Mouse (Mus musculus) right cerebral cortex, postnatal 25 days (tissue): ENCODE measurements at regions not wholly inside any gene's neighbourhood (a gene's known extent, or its start where the extent isn't known, plus 50 kb on each side); places are given as distances from the start of the nearest gene placed in this dataset.

Experiments
- DNase-seq: peaks from one replicate; pipeline ENCODE4 v3.0.0; 2022

- peak; percentile 40 for DNase-seq
These were observed 65.2 kb upstream of the Cabcoco1 start for GRCm38 (mm10) chr10:68606848-68607247.

DNA sequence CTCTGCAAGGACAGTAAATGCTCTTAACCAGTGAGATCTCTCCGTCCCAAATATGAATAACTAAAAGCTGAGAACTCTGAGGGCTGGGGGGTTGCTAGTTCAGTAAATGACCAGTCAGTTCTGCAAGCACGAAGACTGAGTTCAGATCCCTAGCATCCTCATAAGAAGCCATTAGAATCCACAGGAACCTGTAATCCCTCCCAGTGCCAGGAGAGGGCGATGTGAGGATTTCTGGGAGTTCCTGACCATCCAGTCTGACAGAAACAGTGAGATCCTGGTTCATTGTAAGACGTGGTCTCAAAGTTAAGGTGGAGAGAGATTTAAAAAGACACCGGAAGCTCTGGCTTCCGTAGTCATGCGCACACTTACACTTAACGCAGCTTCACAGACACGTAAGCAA, 70.2 kb upstream of the Cabcoco1 start:
- no peak for DNase-seq

- DNase-seq = no peak
These were observed 71.0 kb upstream of the Cabcoco1 start for GRCm38 (mm10) chr10:68612727-68613126.

- no peak for DNase-seq
These were observed 82.1 kb upstream of the Cabcoco1 start for GRCm38 (mm10) chr10:68623786-68624185.

GRCm38 (mm10) chr10:68625329-68625728, 83.6 kb upstream of the Cabcoco1 start:
- no peak for DNase-seq

- no peak for DNase-seq
These were observed 84.1 kb upstream of the Cabcoco1 start for GRCm38 (mm10) chr10:68625752-68626151.

DNA sequence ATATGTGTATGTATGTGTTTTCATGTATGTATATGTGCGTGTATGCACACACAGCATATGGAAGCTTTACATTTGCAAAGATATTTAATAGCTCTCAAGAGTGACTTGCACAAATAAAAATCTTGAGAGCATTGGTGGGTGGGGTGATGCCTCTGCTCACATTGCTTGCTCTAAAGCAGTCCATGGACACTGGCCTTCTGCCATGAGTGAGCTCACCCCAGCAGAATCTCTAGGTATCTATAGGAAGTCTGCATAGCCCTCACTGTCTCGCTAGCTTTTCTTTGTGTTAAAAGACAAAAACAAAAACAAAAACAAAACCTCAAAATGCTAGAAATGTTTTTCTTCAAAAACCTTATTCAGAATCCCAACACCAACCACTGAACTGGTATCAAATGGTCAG, 87.8 kb upstream of the Cabcoco1 start:
- DNase-seq = no peak

DNA sequence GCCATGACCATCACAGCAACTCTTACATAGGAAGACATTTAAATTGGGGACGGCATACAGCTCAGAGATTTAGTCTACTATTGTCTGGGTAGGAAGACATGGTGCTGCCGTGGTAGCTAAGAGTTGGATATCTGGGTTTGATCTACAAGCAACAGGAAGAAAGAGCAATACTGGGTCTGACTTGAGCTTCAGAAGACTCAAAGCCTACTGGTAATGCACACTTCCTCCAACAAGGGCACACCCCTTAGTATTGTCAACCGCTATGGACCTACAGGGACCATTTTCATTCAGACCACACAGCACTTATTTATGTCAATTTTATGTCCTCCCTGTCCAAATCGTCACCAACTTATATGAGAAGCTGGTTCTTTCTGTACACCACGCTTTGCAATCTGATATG, 90.3 kb upstream of the Tmem26 start:
- no peak for DNase-seq

DNA sequence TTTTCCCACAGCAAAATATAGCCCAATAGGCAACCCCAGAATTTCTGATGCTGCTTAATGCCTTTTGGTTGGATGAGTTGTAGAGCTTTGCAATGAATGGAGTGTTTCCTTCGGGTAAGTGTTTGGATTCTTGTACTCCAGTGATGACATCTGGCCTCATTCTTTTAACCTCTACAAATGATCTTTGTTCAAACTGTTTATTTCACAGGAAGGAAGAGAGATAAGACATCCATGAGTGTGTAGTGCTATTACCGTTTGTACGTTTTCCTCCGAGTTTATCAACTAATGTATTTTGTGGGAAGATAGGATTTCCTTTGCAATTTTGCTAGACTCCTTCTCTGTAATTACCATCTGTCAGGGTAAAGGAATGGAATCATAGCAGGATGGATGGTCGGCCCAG, 70.7 kb upstream of the Tmem26 start:
- no peak for DNase-seq

DNA sequence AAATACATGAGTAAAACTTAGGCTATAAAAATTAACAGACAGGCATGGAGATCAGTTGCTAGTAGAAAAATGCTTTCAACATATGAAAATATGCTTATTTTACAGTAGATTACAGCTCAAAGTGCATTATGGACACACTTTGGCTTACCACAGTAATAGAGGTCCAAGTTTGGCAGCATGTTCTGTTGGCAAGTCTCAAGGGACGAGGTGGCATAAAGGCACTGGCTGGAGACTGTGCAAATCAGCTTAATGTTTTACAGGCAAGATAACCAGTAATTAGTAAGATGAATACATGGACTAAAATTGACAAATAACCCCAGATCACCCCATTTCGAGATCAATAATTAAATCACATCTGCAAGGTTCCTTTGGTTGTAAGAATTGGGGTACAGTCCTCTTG, 68.0 kb upstream of the Tmem26 start:
- DNase-seq = no peak

DNA sequence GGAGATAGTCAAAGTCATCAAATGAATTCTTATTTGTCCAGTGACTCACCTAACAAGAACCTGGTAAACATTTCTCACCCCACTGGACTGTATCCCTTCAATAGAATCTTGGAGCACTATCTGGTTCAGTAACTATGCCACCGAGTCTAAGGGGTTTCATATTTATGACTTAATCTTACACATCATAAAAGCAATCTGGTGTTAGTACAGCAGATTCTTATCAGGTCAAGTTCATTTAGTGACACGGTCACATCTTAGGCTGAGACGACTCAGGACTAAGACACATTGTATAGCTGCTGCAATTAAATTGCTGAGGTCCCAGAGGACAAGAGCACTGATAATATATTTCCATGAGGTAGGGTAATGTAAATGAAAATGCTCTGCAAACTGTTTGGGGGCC, 57.4 kb upstream of the Tmem26 start:
- no peak for DNase-seq

- DNase-seq = no peak
These were observed 54.1 kb upstream of the Tmem26 start for GRCm38 (mm10) chr10:68669330-68669729.

DNA sequence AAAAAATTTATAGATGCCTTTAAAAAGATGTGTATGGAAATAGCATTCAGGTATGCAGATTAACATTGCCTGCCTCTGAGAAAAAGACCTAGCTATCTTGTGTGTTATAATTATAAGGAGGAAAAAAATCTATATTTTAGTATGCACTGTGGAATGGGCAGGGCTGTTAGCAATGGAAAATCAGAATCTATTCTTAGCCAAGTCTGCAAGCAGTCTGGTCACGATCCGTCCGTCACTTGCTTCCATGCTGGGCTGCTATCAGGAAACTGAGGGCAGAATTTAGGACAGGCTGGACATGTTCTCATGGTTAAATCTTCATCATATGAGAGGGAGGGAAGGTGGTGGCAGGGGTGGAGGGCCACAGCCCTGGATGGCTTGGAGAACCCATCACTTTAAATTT, 53.5 kb upstream of the Tmem26 start:
- no peak for DNase-seq

- no peak for DNase-seq
These were observed 51.2 kb upstream of the Tmem26 start for GRCm38 (mm10) chr10:68672291-68672690.

GRCm38 (mm10) chr10:68673102-68673872, 50.2 kb upstream of the Tmem26 start:
- DNase-seq = no peak
